Mouse (Mus musculus) forebrain, embryonic 15.5 days (tissue): ENCODE data around the gene Lrfn3. TPM values are rescaled to one million over a fixed set of nuclear protein-coding genes. Genes with fewer than 3 reads are reported as not detected.

Source experiments
- ATAC-seq: fragments of 200-750 bp; cut with Nextera tagmentation; replicated peaks from 2 replicates; pipeline ENCODE4 v1.8.0; 2017; ENCODE audit warnings: mild to moderate bottlenecking, moderate TSS enrichment, moderate library complexity
- H3K27ac ChIP-seq: fragments of 300-500 bp; sonication (generic); replicated peaks from 2 replicates; pipeline ENCODE4 v1.5.1; 2015; ENCODE audit warnings: mild to moderate bottlenecking, inconsistent platforms
- H3K27me3 ChIP-seq: fragments of 300-500 bp; sonication (generic); 2 replicates; pipeline ENCODE4 v1.6.1; 2015; ENCODE audit warnings: inconsistent platforms
- H3K36me3 ChIP-seq: fragments of 300-500 bp; sonication (generic); 2 replicates; pipeline ENCODE4 v1.6.1; 2015; ENCODE audit warnings: mild to moderate bottlenecking, inconsistent platforms
- H3K4me1 ChIP-seq: fragments of 300-500 bp; sonication (generic); 2 replicates; pipeline ENCODE4 v1.6.1; 2015; ENCODE audit warnings: inconsistent platforms
- H3K4me2 ChIP-seq: fragments of 300-500 bp; sonication (generic); replicated peaks from 2 replicates; pipeline ENCODE4 v1.6.1; 2015; ENCODE audit warnings: mild to moderate bottlenecking, inconsistent platforms
- H3K4me3 ChIP-seq: fragments of 300-500 bp; sonication (generic); 2 replicates; pipeline ENCODE4 v1.5.1; 2015; ENCODE audit warnings: mild to moderate bottlenecking, inconsistent platforms
- H3K9ac ChIP-seq: fragments of 300-500 bp; sonication (generic); replicated peaks from 2 replicates; pipeline ENCODE4 v1.6.1; 2015; ENCODE audit warnings: mild to moderate bottlenecking, inconsistent platforms
- H3K9me3 ChIP-seq: fragments of 300-500 bp; sonication (generic); 2 replicates; pipeline ENCODE4 v1.6.1; 2016; ENCODE audit warnings: inconsistent platforms
- WGBS: fragments of 180-500 bp; shearing (Covaris S2); methylation state at CpG from one replicate; pipeline ENCODE4 v1.1.7; 2015; ENCODE audit warnings: mixed read lengths; 5-methylcytosine and 5-hydroxymethylcytosine counted together
- polyA plus RNA-seq: library from polyadenylated mRNA; unstranded; fragments of >200 nt; fragmentation: Nextera tagmentation; extraction: Ambion mirVana; gene quantifications from 2 replicates; pipeline ENCODE4 v1.2.1, GENCODE M21; 2015

Lrfn3 gene
- 11.2 and 12.3 TPM in 2 replicates for polyA plus RNA-seq

DNA sequence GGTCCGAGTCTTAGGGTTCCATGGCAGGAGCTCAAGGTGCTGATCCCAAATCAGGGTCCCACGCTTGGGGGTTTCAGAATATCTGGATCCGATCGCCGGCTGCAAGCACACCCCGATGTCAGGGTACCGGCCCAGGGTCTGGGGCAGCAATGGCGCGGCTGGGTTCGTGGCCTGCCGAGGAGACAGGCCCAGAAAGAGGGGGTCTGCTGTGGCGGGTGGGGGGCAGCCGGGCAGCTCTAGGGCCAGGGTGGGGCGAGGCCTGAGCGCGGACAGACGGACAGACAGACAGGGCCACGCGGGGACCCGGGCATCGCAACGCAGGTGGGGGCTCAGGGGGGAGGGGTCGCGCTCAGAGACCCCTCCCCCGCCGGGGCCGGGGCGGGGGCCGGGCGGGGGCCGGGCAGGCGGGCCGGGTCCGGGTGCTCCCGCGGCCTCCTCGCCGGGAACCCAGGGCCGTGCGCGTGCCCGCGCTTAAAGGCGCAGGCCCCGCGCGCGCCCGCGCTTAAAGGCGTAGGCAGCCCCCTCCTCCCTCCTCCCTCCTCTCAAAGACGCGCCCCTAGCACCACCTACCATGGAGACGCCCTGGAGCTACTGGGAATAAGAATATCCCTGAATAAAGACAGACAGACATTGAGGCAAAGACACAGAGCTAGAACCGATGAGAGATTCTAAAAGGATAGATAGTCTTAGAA, at the start of gene Lrfn3:
Gene Lrfn3, minus strand, starts transcription at position 121 of the 692 bp plus-strand sequence.
- Histone ChIP-seq H3K9ac (peak within 1 kb of the TSS; percentile 79), H3K4me1 (peaks cover 51% of the 10 kb centered on the region), H3K9me3 (no peaks in the 10 kb centered on the region), H3K27ac (peak within 1 kb of the TSS; percentile 62), H3K4me2 (peak within 1 kb of the TSS; percentile 90), H3K36me3 (peaks cover 14% of the 10 kb centered on the region), H3K27me3 (0 out of 2 replicates have a peak, but pooled peaks cover 3% of the 10 kb centered on the region), H3K4me3 (peak within 1 kb of the TSS; percentile 63)
- under 1% methylated on average over 39 of the region's 55 CpGs for WGBS
- peak; percentile 76 for ATAC-seq

GRCm38 (mm10) chr7:30411023-30411422, 48.5 kb upstream of the Lrfn3 start:
- no peak overlapping the region for H3K27ac ChIP-seq
- no peak for ATAC-seq
- no peaks in the 10 kb centered on the region; the same call in 1 of the 2 replicates for H3K27me3 ChIP-seq
- H3K9ac ChIP-seq, result no peak overlapping the region
- no peaks in the 10 kb centered on the region for H3K36me3 ChIP-seq
- H3K4me2 ChIP-seq, result no peak overlapping the region
- H3K9me3 ChIP-seq, result no peaks in the 10 kb centered on the region
- H3K4me3 ChIP-seq, result no peak overlapping the region
- H3K4me1 ChIP-seq, result no peaks in the 10 kb centered on the region
- WGBS, result 88% methylated on average over 3 of the region's 3 CpGs

- Histone ChIP-seq H3K4me3 (no peak overlapping the region), H3K27ac (no peak overlapping the region), H3K36me3 (no peaks in the 10 kb centered on the region), H3K9me3 (no peaks in the 10 kb centered on the region), H3K9ac (no peak overlapping the region), H3K27me3 (no peaks in the 10 kb centered on the region; the same call in 1 of the 2 replicates), H3K4me2 (no peak overlapping the region), H3K4me1 (no peaks in the 10 kb centered on the region)
- ATAC-seq, result no peak
- 80% methylated on average over 2 of the region's 2 CpGs for WGBS
These were observed 47.2 kb upstream of the Lrfn3 start for GRCm38 (mm10) chr7:30409789-30410188.

DNA sequence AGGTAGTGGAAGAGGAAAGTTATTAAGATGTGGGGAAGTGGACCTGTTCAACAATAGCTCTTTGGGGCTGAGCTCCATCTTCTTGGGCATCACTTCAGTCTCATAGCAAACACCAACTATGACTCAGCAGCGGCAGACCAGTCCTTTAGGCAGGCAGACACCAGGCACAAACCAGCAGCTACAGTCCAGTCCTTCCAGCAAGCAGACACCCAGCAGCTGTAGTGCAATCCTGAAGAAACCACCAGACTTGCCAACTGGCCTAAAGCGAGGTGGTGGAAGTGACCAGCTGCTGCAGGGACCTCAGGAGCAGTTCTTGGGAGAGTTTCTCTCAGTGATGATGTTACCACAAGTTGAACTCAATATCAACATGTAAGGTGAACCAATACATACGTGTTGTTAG, 46.1 kb upstream of the Lrfn3 start:
- Histone ChIP-seq H3K27me3 (no peaks in the 10 kb centered on the region; the same call in 1 of the 2 replicates), H3K9ac (no peak overlapping the region), H3K4me1 (no peaks in the 10 kb centered on the region), H3K36me3 (no peaks in the 10 kb centered on the region), H3K4me2 (no peak overlapping the region), H3K27ac (no peak overlapping the region), H3K9me3 (no peaks in the 10 kb centered on the region), H3K4me3 (no peak overlapping the region)
- WGBS, result 85% methylated on average over 3 of the region's 3 CpGs
- ATAC-seq, result no peak

DNA sequence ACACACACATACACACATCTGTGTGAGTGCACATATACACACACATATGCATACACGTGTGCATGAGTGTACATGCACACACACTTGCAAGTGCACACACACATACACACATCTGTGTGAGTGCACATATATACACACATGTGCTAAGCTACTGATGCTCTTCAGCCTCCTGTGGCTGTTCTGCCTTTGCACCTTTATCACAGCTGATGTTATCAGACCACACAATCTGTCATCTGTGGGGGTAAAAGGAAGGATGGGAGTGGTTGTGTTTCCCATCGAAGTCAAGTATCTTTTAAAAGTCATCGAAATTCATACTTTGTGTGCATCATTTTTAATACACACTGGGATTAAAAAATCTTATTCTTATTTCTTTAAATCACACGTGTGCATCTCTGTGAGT, 39.8 kb upstream of the Lrfn3 start:
- Histone ChIP-seq H3K27ac (no peak overlapping the region), H3K9ac (no peak overlapping the region), H3K9me3 (no peaks in the 10 kb centered on the region), H3K4me2 (no peak overlapping the region), H3K27me3 (no peaks in the 10 kb centered on the region), H3K36me3 (no peaks in the 10 kb centered on the region), H3K4me3 (no peak overlapping the region), H3K4me1 (no peaks in the 10 kb centered on the region)
- no peak for ATAC-seq
- 78% methylated on average over 4 of the region's 4 CpGs for WGBS

DNA sequence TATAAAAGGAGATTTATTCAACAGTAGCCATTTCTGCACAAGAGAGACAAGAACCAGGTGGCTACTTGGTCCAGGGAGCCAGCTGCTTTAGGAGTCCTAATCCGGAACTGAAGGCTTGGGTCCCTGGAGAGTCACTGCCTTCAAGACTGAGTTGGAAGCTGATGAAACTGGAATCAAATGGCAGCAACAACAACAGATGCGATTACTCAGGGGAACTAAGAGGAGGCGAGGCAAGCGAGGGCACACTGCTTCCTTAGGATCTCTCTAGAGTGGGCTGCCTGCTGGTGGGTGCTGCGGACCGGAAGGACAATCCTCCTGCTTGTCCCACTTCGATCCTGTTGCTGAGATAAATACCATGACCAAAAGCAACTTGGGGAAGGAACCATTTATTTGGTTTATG, 37.1 kb upstream of the Lrfn3 start:
- H3K4me1 ChIP-seq, result no peaks in the 10 kb centered on the region
- H3K4me2 ChIP-seq, result no peak overlapping the region
- H3K36me3 ChIP-seq, result no peaks in the 10 kb centered on the region
- H3K9ac ChIP-seq, result no peak overlapping the region
- no peak overlapping the region for H3K4me3 ChIP-seq
- H3K27me3 ChIP-seq, result no peaks in the 10 kb centered on the region
- 63% methylated on average over 7 of the region's 7 CpGs for WGBS
- no peaks in the 10 kb centered on the region for H3K9me3 ChIP-seq
- no peak overlapping the region for H3K27ac ChIP-seq
- no peak for ATAC-seq

DNA sequence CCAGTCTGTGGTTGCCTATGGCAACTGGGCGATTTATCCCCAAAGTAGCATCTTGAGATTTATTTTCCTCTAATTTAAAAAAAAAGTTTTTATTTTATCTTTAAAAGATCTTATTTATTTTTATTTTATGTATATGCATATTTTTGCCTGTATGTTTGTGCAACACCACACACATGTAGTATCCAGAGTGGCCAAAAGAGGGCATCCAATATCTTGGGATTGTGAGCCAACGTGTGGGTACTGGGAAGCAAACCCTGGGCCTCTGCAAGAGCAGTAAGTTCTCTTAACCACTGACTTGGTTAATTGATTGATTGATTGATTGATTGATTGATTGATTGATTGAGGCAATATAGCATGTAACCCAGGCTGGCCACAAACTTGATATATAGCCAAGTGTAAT, 32.3 kb upstream of the Lrfn3 start:
- Histone ChIP-seq H3K9me3 (no peaks in the 10 kb centered on the region), H3K27me3 (no peaks in the 10 kb centered on the region), H3K4me3 (no peak overlapping the region), H3K9ac (no peak overlapping the region), H3K4me2 (no peak overlapping the region), H3K36me3 (no peaks in the 10 kb centered on the region), H3K4me1 (no peaks in the 10 kb centered on the region), H3K27ac (no peak overlapping the region)
- ATAC-seq, result no peak
- 38% methylated on average over 2 of the region's 2 CpGs for WGBS

DNA sequence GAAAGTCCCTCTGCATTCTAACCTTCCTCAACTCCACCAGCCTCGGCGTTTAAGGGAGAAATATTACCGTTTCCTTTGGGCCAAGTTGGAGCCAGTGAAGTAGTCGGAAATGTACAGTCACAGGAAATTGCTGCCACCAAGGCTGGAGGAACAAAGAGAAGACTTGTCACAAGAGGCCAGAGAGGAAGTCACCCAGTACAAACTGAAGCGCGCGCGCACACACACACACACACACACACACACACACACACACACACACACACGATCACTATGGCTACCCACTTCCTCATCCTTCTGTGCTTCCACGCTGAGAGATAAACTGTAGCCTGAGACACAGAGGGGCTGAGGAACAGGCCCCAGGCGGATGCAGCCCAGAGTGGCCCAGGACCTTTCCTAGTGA, 31.8 kb upstream of the Lrfn3 start:
- no peaks in the 10 kb centered on the region for H3K27me3 ChIP-seq
- H3K4me2 ChIP-seq, result no peak overlapping the region
- 80% methylated on average over 11 of the region's 11 CpGs for WGBS
- ATAC-seq, result no peak
- no peaks in the 10 kb centered on the region for H3K36me3 ChIP-seq
- H3K9ac ChIP-seq, result no peak overlapping the region
- no peak overlapping the region for H3K27ac ChIP-seq
- H3K4me3 ChIP-seq, result no peak overlapping the region
- H3K9me3 ChIP-seq, result no peaks in the 10 kb centered on the region
- H3K4me1 ChIP-seq, result no peaks in the 10 kb centered on the region

DNA sequence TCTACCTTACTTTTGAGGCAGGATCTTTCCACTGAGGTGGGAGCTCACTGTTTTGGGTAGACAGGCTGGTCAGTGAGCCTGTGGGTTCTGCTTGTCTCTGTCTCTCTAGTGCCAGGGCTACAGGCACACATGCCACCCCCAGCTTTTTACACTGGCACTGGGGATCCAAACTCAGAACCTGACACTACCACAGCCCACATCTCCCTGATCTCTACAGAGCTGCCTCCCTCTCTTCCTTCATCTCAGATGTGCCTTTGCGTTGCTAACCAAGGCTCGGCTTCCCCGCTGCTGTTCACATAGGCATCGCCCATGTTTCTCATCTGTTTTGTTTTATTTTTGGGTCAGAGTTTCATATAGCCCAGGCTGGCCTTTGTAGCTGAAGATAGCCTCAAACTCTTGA, 31.1 kb upstream of the Lrfn3 start:
- Histone ChIP-seq H3K4me2 (no peak overlapping the region), H3K4me3 (no peak overlapping the region), H3K9me3 (no peaks in the 10 kb centered on the region), H3K27ac (no peak overlapping the region), H3K4me1 (no peaks in the 10 kb centered on the region), H3K36me3 (no peaks in the 10 kb centered on the region), H3K9ac (no peak overlapping the region), H3K27me3 (no peaks in the 10 kb centered on the region)
- no peak for ATAC-seq
- WGBS, result 88% methylated on average over 4 of the region's 4 CpGs

- no peaks in the 10 kb centered on the region for H3K27me3 ChIP-seq
- H3K4me3 ChIP-seq, result no peak overlapping the region
- no peak overlapping the region for H3K27ac ChIP-seq
- H3K9me3 ChIP-seq, result no peaks in the 10 kb centered on the region
- WGBS, result 76% methylated on average over 4 of the region's 4 CpGs
- no peak overlapping the region for H3K4me2 ChIP-seq
- H3K4me1 ChIP-seq, result no peaks in the 10 kb centered on the region
- no peaks in the 10 kb centered on the region for H3K36me3 ChIP-seq
- H3K9ac ChIP-seq, result no peak overlapping the region
- no peak for ATAC-seq
These were observed 30.4 kb upstream of the Lrfn3 start for GRCm38 (mm10) chr7:30392746-30393520.

- Histone ChIP-seq H3K36me3 (no peaks in the 10 kb centered on the region), H3K4me3 (no peak overlapping the region), H3K4me2 (no peak overlapping the region), H3K27me3 (no peaks in the 10 kb centered on the region), H3K27ac (no peak overlapping the region), H3K4me1 (no peaks in the 10 kb centered on the region), H3K9me3 (no peaks in the 10 kb centered on the region), H3K9ac (no peak overlapping the region)
- no peak for ATAC-seq
- WGBS, result 87% methylated on average over 9 of the region's 9 CpGs
These were observed 21.5 kb upstream of the Lrfn3 start for GRCm38 (mm10) chr7:30384106-30384505.

DNA sequence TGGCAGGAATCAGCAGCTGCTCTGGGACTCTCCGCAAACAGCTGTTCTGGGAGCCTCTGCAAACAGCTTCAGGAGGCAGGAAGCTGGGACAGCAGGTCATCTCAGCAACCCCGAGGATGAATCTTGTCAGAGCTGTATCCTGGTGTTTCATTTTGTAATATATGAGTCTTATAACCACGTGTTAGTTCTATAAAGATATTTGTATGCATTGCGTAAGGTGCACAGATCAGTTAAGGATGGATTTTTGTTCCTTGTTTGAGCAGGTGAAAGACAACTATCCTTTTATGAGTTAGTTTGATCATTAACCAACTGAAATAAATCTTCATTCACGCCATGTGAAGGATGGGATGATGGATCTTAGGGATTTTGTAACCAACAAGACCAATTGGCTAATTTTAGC, 17.5 kb upstream of the Lrfn3 start:
- H3K9me3 ChIP-seq, result no peaks in the 10 kb centered on the region
- H3K4me2 ChIP-seq, result no peak overlapping the region
- H3K4me3 ChIP-seq, result no peak overlapping the region
- no peak overlapping the region for H3K9ac ChIP-seq
- ATAC-seq, result no peak
- H3K27me3 ChIP-seq, result no peaks in the 10 kb centered on the region
- no peaks in the 10 kb centered on the region for H3K4me1 ChIP-seq
- WGBS, result 72% methylated on average over 5 of the region's 5 CpGs
- no peak overlapping the region for H3K27ac ChIP-seq
- no peaks in the 10 kb centered on the region for H3K36me3 ChIP-seq
